Mouse (Mus musculus): Measurements from ENCODE around the gene Chrne.

Chrne gene

GRCm38 (mm10) chr11:70566586-70566985 is 52.4 kb downstream of the Chrne start:
- no peak for TF ChIP-seq POU5F1 (IDR thresholded peaks at IDR 0.05; ENCODE audit: borderline replicate concordance, low read length)
- TF ChIP-seq CTCF (conservative IDR thresholded peaks at IDR 0.05; ENCODE audit: low read length): no peak
- TF ChIP-seq NANOG (IDR thresholded peaks at IDR 0.05; ENCODE audit: borderline replicate concordance, low read length): no peak
- H3K4me1 ChIP-seq (replicated peaks; ENCODE audit: low read depth, low read length): peaks cover 45% of the 10 kb centered on the region
- H3K9me3 ChIP-seq (ENCODE audit: low read length): no peaks in the 10 kb centered on the region
- no peaks in the 10 kb centered on the region for H3K27me3 ChIP-seq (ENCODE audit: insufficient read depth, low read length)
- H3K4me3 ChIP-seq (replicated peaks; ENCODE audit: low read length): no peak overlapping the region
- peaks cover 15% of the 10 kb centered on the region for H3K36me3 ChIP-seq (ENCODE audit: insufficient read depth, low read length)

Measured in E14TG2a.4 (cell line).